Mouse (Mus musculus) T-cell, adult 2 months (primary cell): ENCODE measurements around the gene Cmtr1.
"Not testable (repeated sequence)": the region's sequence is repeated elsewhere in the genome, so short reads cannot be mapped to it uniquely, and the experiment has no call there.

Source experiments
- DNase-seq: peaks from one replicate; pipeline ENCODE4 v3.0.0; 2022; ENCODE audit warnings: low spot score

Cmtr1 gene

GRCm38 (mm10) chr17:29705881-29706280 is 45.5 kb downstream of the Cmtr1 start:
- no peak for DNase-seq

- no peak for DNase-seq
These were observed 46.7 kb downstream of the Cmtr1 start for GRCm38 (mm10) chr17:29706981-29707545.

- no peak for DNase-seq
These were observed 48.4 kb downstream of the Cmtr1 start for GRCm38 (mm10) chr17:29708783-29709182.

- no peak for DNase-seq
These were observed 50.2 kb downstream of the Cmtr1 start for GRCm38 (mm10) chr17:29710562-29711044.

GRCm38 (mm10) chr17:29711076-29711744 is 50.8 kb downstream of the Cmtr1 start:
- DNase-seq = no peak

GRCm38 (mm10) chr17:29711745-29712431 is 51.5 kb downstream of the Cmtr1 start:
- DNase-seq = no peak

GRCm38 (mm10) chr17:29712565-29712964 is 52.2 kb downstream of the Cmtr1 start:
- no peak for DNase-seq

- not testable (repeated sequence) for DNase-seq
These were observed 53.3 kb downstream of the Cmtr1 start for GRCm38 (mm10) chr17:29713734-29714133.

GRCm38 (mm10) chr17:29716732-29717445 is 56.5 kb downstream of the Cmtr1 start, which contains the start of gene Ccdc167:
Gene Ccdc167 (minus strand): TSS chr17:29717044.
- peak; percentile 95 for DNase-seq

- no peak for DNase-seq
These were observed 58.3 kb downstream of the Cmtr1 start for GRCm38 (mm10) chr17:29718660-29719059.

- no peak for DNase-seq
These were observed 59.5 kb downstream of the Cmtr1 start for GRCm38 (mm10) chr17:29719628-29720575.

- DNase-seq = no peak
These were observed 60.5 kb downstream of the Cmtr1 start for GRCm38 (mm10) chr17:29720755-29721365.

- no peak for DNase-seq
These were observed 64.2 kb downstream of the Cmtr1 start for GRCm38 (mm10) chr17:29724610-29725009.

- DNase-seq = no peak
These were observed 64.7 kb downstream of the Cmtr1 start for GRCm38 (mm10) chr17:29725027-29725620.

GRCm38 (mm10) chr17:29728082-29728481 is 67.7 kb downstream of the Cmtr1 start:
- no peak for DNase-seq

- no peak for DNase-seq
These were observed 70.3 kb downstream of the Cmtr1 start for GRCm38 (mm10) chr17:29730510-29731265.

- DNase-seq = no peak
These were observed 71.0 kb downstream of the Cmtr1 start for GRCm38 (mm10) chr17:29731266-29731952.

- DNase-seq = no peak
These were observed 71.5 kb downstream of the Cmtr1 start for GRCm38 (mm10) chr17:29731953-29732325.

GRCm38 (mm10) chr17:29732522-29732921 is 72.1 kb downstream of the Cmtr1 start:
- DNase-seq = no peak
